Mouse (Mus musculus) frontal cortex, postnatal 25 days (tissue): ENCODE results near the gene Vash2.
"Not testable (repeated sequence)": the region's sequence is repeated elsewhere in the genome, so short reads cannot be mapped to it uniquely, and the experiment has no call there.

Source experiments
- DNase-seq, 2 experiments: peaks; one replicate each; pipeline ENCODE4 v3.0.0; 2022; ENCODE audit warnings: low spot score in 2 of 2

The Vash2 gene

DNA sequence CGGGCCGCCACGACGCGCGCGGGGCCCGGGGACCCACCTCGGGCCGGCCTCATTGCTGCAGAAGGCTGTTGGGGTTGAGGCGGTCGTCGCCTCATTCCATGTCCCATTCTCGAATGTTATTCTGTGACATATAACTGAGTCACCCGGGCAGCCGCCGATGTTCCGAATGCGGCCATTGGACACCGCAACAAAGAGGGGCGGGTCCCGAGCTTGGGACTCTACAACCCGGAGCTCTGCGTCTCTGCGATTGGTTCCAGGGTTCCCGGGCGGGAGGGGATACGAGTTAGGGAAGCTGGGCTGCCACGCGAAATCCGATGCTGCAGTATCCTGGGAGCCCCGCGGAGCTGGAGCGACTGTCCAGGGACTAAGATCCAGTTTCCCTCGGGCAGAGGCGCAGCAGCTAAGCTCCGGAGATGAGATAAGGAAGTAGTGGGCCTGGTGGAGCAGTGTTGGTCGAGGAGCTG, at the start of gene Vash2:
Gene Vash2 (minus strand): TSS at position 197 of the 464 bp plus-strand sequence.
- peak; percentile 32 to 35 for DNase-seq

DNA sequence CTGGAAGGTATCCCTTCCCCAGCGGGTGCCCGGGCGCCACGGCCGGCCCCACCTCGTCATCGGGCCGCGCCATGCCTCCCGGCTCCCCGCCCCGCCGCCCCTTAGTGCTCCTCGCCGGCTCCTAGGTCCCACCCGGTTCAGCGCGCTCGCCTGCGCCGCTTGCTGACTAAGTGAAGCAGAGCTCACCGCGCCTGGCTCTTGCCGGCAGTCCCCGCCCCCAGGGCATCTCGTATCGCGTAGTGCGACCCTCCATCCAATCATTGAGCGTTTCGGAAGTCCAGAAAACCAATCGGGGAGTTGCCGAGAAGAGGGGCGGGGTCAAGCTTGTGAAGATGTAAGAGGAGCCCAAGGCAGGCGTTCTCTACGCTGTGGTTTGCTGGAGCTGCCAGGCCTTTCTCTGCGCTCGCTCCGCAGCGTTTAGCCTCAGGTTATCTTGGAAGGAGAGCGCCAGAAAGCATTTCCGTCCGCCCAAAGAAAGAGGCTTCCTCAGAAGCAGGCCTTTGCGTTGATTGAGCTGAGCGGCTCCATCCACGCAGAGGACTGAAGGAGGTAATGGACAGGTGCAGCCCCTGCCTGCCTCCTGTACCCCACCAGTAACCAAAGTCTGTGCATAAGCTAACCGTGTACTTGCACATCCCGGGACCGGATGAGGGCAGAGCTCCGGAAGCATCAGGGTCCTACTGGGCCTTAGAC, 47.1 kb upstream of the Vash2 start, which contains the start of gene Flvcr1:
Gene Flvcr1 (minus strand): TSS at position 138 of the 693 bp plus-strand sequence.
- DNase-seq = peak; percentile 94 to 98

- no peak for DNase-seq
Measured at GRCm38 (mm10) chr1:191025016-191026012, 46.2 kb upstream of the Vash2 start.

GRCm38 (mm10) chr1:191023806-191024205, 44.7 kb upstream of the Vash2 start:
- DNase-seq = not testable (repeated sequence)

GRCm38 (mm10) chr1:191023140-191023539, 44.0 kb upstream of the Vash2 start:
- DNase-seq = no peak

DNA sequence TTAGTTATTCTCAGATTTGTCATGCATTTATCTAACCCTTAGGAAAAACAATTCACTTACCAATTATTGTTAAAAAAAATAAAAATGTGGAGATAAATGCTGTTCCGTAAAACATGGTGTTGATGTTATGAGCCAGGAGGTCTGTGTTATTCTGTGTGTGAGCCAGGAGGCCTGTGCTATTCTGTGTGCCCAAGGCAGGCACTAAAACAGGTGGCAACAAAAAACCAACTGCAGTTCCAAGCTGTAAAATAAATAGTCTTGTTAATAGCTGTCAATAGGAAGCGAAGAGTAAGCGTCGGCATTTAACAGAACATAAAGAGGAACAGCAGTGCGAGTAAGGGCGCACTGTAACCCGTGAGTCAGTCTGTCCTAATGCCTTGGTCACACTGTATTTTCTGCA, 41.9 kb upstream of the Vash2 start:
- no peak for DNase-seq

DNA sequence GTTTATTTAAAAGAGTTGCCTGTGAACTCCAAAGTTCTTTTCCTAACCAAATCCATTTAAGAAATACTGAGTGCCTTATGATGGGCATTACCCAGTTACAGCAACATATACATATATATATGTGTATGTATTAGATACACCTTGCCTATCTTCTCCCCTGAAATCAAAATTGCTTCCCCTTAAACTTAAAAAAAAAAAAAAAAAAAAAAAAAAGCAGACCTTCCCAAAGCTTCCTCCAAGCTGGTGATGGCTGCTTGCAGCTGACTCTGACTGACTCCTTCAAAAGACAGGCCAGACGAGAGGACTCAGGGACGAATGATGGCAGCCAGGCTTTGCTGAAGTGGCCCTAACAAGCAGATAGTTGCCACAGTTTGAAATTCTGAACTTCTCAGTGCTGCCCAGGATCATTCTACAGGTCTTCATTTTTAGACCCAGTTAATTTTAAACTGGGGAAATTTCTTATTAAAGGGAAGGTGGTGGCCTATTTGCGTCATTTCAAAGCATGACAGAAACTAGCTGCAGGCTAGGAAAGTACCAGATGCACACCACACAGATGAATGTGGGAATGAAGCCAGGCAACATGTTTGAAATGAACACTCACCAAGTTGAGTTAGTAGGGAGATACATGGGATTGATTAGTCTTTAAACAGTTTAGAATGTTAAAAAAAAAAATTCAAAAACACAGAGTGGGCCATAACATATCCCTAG, 41.3 kb upstream of the Vash2 start:
- DNase-seq = no peak

DNA sequence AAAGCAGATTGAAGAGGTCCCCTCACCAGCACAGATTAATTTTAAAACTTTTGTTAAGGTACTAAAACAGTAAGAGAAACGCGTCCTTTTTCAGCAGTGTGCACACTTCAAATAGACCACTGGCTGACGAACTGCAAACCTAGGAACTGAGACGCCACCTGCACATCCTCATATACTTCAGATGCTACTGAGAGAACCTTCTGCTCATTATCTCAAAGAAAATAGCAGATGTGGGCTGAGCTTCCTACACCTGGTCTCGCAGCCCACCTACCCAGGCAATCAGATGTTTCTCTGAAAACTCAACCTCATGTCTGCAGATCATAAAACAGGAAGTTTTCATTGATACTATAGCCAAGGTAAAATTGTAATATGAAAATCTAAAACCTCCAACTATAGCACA, 40.7 kb upstream of the Vash2 start:
- DNase-seq = no peak

- DNase-seq = no peak
Measured at GRCm38 (mm10) chr1:191014271-191014670, 35.2 kb upstream of the Vash2 start.

- no peak for DNase-seq
Measured at GRCm38 (mm10) chr1:191008707-191009106, 29.6 kb upstream of the Vash2 start.

DNA sequence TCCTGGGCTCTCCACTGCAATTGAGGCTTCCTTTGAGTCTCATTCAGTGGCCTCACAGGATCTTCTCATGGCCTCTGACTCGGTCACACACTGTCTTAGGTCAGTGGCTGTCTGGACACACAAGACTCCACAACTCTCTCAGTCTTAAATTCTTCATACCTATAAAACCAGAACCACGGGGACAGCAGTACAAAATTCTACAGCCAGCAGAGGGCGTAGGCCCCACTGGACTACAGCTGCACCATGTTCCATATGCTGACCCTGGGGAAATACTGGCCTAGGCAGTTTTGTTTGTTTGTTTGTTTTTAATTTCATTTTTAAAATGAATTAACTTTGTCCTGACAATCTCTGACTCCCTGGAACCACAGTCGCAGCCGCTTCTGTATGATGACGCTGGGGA, 23.1 kb upstream of the Vash2 start:
- no peak for DNase-seq

DNA sequence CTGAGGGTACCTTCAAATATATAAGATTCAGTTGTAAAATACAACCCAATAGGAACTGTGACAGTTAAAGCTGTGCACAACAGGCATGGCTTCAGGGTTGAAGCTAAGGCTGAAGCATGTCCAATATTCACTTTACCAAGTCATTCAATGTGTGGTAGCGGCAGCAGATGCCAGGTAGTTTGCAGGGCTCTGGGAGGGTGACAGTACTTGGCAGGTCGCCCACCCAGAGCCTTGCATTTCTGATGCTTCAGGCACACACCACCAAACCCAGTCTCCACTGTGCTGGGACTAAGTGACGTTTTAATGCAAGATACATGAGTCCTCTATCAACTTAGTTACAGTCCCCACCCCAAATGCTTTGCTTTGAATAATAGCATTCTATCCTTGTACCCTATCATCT, 21.6 kb upstream of the Vash2 start:
- no peak for DNase-seq

DNA sequence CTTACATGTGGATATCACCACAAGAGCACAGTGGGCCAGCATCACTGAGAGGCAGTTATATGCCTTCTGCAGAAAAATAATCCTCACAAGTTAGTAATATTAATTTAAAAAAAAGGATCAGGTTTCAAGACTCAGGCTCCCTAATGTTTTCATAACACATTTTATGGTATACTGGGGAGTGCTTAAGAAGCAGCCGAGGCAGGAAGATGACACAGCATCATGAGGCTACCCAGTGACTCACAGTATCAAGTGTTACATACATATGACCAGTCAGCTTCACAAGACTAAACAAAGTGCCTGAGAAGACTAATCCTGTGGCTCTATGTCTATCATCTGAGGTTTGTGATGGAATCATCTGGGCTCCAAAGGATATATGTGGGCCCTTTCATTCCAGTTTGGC, 18.9 kb upstream of the Vash2 start:
- no peak for DNase-seq

GRCm38 (mm10) chr1:190996346-190996877, 17.3 kb upstream of the Vash2 start:
- no peak for DNase-seq

GRCm38 (mm10) chr1:190995548-190995947, 16.5 kb upstream of the Vash2 start:
- DNase-seq = no peak

DNA sequence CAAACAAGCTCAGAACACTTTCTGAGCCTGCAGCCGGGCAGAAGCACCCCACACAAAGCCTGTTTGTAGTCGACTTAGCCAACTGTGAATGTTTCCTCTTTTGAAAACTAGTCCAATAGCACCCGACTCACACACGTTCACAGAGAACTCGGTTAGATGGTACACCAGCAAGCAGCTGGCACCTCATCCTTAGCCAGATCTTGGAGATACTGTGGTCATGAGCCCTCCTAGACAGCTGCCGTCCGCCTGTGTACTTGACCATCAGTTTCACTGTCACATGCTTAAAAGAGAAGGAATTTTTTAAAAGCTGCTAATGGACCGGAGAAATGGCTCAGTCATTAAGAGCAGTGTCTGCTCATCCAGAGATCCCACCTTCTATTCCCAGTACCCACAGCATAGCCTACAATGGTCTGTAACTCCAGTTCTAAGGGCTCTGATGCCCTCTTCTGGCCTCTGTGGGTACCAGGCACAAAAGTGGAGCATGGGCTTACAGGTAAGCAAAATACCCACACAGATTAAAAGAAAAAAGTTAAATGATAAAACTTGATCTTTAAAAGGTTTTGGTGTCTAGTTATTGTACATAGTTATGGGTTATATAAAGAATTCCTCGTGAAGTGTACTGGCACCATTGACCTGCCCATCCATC, 10.5 kb upstream of the Vash2 start:
- no peak for DNase-seq

- no peak for DNase-seq
Measured at GRCm38 (mm10) chr1:190981412-190981811, 2.3 kb upstream of the Vash2 start.

DNA sequence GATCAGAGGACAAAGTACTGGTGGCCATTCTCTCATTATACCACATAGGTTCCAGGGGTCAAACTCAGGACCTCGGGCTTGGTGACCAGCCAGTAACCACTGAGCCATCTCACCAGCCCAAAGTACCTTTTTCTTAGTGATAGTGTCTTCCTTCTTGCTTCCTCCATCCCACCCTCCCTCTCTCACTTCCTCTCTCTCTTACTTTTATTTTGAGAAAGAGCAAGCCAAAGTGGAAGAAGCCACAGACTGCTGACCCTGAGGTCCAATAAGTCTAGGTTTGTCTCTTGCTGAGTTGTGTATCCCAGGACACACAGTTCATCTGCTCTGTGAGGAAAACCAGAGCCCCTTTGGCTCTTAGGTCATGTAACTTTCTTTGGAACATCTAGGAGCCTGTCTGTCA, 1.4 kb upstream of the Vash2 start:
- DNase-seq = no peak

DNA sequence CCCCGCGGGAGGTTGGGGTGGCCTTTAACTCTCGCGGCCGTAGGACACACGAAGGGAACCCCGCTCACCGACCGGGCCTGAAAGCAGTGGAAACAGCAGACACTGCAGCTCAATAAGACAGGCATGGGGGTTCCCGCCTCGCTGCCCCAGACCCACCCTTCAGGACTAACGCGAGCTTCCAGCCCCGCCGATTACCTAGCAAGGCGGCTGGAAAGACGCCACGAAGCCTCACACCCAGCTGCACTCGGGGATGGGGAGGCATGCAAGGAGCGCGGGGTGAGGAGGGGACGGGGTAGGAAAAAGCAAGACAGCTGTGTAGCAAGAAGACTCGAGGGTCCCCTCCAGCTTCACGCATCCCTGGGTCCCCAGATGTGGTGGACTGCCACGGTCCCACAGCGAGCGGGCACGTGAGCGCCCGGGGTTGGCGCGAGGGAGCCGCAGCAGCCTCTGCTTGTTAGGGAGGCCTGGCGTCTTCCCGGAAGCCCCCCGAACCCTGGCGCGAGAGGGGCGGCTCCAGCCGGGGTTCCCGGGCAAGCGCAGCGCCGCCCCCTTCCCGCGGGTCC, 504 bp downstream of the Vash2 start:
- no peak for DNase-seq

DNA sequence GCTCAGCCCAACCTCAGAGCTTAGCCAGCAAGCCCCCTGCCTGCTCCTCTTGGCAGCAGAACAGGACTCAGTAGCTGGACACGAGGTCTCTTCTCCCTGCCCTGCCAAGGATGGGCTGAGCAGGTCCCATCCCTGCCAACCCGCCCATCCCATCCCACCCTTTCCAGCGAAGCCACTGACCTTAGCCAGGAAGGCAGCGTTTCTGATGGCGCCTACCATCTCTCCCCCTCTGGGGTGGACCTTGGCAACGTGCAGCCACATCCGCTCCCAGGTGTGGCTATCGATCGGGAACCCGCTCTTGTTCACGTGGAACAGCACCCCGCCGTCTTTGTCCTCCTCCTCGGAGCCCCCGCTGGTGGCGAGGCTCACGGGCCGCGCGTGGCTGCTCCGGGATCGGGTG, 1.1 kb downstream of the Vash2 start:
- DNase-seq = no peak
